Mouse (Mus musculus) thymus, postnatal 25 days (tissue): ENCODE measurements at regions not wholly inside any gene's neighbourhood (a gene's known extent, or its start where the extent isn't known, plus 50 kb on each side); places are given as distances from the start of the nearest gene placed in this dataset.
A peak's percentile ranks its signal among the peaks of the same experiment; 100 is the strongest.
"Not testable (repeated sequence)": the region's sequence is repeated elsewhere in the genome, so short reads cannot be mapped to it uniquely, and the experiment has no call there.

Experiments
- DNase-seq: peaks from one replicate; pipeline ENCODE4 v3.0.0; 2022

GRCm38 (mm10) chr3:130819031-130819836, 89.0 kb upstream of the Rpl34 start:
- no peak for DNase-seq

DNA sequence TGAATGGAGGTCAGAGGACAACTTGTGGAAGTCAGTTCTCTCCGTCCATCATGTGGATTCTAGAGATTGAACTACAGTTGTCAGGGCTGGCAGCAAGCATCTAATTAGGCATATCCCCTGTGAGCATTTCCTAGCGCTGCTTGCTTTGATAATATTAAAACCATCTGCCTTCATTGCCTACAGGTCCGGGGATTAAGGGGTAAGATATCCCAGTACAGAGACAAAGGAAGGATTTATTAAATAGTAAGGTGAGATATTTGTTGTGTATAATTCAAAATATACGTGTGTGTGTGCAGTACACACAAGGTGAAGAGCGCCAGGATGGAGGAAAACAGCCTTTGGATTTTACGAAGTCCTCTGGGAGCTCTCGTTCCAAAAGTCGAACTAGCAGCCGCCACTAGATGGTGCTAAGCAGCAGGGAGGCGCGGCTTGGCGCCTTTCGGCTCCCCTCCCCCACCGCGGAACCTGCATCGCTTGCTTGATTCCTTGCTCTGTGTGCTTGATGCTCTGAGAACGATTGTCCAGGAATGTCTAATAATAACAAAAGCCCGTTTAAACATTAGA, 88.4 kb upstream of the Rpl34 start:
- DNase-seq: peak; percentile 92

DNA sequence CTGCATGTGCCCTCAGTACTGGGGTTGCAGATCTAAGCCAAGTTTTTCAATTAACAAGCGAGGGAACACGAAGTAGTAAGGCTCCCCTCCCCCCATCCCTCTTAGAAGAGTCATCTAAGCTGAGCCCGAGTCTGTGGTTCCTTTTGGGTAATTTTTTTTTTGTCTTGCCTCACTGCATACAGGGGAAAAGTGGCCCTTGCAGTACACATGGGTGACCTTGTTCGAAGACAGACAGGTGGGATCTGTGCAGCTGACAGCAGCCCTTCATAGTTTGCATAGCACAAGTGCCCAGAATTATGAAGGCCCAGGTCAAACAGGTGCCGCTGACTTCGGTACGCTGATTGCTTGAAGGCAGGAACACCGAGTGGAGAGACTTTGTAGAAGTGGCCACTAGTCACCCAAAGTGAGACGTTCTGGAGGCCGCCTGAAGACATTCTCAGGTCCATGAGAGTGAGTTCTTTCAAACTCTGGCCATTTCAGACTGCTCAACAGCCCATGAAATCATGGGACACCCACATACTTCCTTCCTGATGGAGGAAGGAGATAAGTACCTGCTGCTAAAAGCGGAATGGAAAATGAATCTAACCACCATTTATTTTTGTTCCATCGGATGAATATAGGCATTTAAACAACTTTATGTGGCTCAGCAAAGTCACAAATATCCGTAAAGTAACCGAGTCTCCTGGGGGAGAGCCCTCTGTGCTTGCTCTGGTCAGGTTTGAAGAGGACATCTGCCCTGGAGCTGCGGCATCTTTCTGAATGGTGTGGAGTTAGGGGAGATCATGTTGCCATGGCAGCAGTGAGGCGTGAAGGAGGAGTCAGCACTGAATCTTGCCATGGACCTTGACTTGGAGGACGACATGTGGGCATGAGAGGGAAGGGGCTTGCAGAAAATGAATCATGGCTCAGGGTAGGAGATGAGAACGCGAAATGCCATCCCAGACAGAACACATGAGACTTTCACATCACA, 79.8 kb upstream of the Rpl34 start:
- peak; percentile 45 for DNase-seq

GRCm38 (mm10) chr3:130805345-130805744, 75.1 kb upstream of the Rpl34 start:
- DNase-seq: no peak

- DNase-seq: no peak
Measured at GRCm38 (mm10) chr3:130804327-130804662, 74.1 kb upstream of the Rpl34 start.

GRCm38 (mm10) chr3:130803591-130804326, 73.6 kb upstream of the Rpl34 start:
- DNase-seq: peak; percentile 36

GRCm38 (mm10) chr3:130800016-130800415, 69.8 kb upstream of the Rpl34 start:
- no peak for DNase-seq

- not testable (repeated sequence) for DNase-seq
Measured at GRCm38 (mm10) chr3:130797956-130798355, 67.8 kb upstream of the Rpl34 start.

GRCm38 (mm10) chr3:130796531-130796930, 66.3 kb upstream of the Rpl34 start:
- peak; percentile 49 for DNase-seq

DNA sequence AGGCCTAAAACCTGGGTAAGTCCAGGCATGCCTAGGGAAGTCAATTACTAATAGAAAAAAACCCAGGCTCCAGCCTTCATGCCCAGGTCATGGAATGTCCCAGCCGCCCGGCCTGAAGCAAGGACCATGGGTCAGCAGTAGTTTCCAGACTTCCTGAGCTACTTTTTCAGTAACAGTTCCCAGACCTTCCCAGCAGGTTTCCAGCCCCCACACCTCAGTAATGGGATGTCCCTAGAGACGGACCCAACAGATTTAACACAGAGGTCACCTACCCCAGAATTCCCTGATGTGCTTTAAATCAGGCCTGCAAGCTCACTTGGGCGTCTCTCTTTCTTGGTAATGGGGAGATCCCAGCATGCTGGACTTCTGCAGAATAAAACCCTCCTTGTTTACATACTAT, 65.2 kb upstream of the Rpl34 start:
- no peak for DNase-seq

DNA sequence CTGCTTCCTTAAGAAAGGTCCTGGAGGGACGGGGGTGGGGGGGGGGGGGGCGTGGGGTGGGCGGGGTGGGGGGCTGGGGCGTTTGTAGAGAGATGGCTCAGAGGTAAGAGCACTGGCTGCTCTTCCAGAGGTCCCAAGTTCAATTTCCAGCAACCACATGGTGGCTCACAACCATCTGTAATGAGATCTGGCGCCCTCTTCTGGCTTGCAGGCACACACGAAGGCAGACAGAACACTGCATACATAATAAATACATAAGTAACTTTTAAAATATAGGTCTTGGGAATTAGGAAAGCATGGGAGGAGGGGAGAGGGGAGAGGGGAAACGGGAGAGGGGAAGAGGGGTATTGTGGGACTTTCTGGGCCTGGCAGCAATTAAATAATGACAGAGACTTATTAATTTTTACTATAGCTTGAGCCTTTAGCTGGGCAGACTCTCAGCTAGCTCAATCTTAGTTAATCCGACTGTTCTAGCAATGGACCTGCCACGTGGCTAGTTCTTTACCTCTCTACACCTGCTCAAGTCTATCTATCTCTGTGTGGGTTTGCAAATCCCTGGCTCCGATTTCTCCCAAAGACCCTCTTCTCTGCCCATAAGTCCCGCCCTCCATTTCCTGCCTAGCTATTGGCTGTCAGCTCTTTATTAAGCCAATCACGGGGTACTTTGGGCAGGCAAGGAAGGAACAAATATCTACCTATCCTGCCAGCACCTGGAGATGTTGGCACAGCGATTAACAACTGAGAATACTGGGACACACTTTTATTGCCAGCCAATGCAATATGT, 64.1 kb upstream of the Rpl34 start:
- DNase-seq: peak; percentile 55

DNA sequence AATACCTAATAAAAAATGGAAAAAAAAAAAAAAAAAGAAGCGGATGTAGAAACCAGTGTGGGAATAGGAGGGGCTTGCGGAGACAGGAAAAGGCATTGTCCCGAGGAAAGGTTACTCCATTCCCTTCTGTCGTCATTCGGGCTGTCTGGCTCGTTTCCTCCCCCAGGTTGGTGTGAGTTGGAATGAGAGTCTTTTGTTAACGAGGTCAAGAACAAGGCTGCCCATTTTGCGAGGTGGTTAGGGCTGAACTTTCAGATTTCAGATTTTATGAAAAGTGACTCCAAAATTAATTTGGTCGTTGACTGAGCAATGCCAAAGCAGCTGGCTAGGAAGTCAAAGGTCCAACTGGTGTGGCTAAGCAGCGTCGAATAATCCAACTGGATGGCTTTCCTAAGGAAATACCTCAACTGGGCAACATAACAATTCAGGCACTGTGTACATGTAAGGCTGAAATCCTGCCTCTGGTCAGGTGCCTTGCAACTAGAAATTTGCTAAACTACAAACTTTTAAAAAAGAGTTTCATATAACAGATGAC, 50.6 kb upstream of the Rpl34 start:
- DNase-seq: no peak
